Mouse (Mus musculus) monocyte, adult 2 months (primary cell): Measurements from ENCODE around the gene Tcl1b3.
"Not testable (repeated sequence)": the region's sequence is repeated elsewhere in the genome, so short reads cannot be mapped to it uniquely, and the experiment has no call there.

Source experiments
- DNase-seq, 2 experiments: peaks; one replicate each; pipeline ENCODE4 v3.0.0; 2022; ENCODE audit warnings: low spot score in 2 of 2, low read depth in 1 of 2

The Tcl1b3 gene

DNA sequence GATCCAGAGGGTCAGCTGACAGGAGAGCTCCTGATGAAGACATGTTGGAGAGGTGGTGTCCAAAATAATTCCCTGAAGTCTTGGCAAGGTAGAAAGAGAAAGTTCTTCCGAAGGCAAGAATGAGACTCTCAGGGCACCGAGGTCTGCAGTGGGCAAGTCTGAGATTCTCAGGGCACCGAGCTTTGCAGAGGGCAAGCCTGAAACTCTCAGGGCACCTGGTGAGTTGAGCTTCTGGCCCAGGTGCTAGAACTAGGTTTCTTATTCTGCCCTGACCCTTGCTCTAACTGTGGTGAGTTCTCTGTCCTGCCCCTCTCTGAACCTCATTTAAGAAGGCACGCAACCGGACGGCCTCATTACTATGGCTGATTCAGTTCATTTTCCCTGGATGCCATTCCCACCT lies at the start of gene Tcl1b3:
TSS of gene Tcl1b3 (plus strand) at position 301 of the 400 bp plus-strand sequence.
- DNase-seq = not testable (repeated sequence)

DNA sequence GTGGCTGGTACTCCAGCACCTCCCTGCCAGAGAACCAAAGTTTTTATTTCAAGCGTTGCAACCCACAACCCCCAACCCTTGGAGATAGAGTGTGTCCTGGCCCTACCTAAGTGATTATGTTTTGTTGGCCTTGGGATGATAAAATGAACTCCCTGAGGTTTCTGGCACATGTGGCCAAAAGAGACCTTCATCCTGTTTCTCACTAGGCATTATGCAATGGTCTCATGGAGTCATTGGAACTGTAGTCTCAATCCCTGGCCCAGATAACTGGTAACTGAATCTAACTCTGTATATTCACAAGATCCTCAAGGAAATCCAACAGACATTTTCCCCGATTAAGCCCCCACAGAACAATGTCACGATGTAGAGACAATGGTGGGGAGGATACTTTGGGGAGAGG lies 47.7 kb upstream of the Tcl1b3 start:
- DNase-seq = no peak

DNA sequence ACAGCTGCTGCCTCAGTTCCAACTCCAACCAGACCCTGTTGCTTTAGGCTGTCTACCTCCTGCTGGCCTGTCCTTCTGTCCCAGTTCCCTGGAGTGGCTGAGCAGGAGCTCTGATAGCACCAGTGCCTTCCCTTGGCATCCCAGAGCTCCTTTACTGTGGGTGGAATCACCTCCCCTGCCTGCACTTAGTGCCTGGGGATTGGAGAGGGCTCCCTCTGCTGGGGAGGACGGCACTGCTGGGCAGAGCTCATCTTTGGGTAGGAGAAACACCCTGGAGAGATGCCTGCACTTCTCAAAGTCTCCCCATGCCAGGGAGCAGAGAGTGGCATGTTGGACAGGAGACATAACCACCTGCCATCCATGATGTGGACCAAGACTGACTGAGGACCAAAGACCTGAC lies 45.9 kb upstream of the Tcl1b3 start:
- DNase-seq = not testable (repeated sequence)

DNA sequence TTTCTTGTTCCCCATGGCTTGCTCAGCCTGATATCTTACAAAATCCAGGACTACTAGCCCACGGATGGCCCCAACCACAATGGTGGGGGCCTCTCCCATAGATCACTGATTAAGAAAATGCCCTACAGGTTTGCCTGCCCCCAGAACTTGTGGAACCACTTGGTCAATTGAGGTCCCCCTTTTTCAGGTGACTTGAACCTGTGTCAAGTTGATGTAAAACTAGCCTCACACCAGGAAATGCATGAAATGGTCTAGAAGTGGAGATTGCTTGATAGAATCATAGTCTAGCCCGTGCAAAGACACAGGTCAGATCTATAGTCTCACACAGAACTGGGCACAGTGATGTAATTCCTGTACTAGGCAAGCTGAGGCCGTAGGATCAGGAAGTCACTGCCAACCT lies 45.1 kb upstream of the Tcl1b3 start, which contains the start of gene Tcl1b2:
TSS of gene Tcl1b2 (plus strand) at position 301 of the 400 bp plus-strand sequence.
- DNase-seq = no peak

DNA sequence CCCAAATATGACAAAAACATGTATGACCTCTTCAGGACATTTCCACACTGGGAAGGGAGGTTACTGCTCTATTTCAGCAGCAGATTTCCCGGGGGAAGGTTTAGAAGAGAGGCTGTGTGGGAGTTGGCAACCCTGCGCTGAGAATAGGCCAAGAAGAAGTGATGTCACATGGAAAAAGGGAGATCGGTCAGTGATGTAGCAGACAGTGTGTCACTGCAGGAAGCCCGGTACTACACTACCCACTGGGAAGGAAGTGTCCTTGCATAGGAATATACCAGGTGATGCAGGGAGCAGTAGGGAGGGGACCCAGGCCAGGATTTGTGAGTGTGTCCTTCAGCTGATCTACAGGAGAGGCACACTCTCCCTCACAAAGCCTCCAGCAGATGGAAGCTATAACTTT lies 35.6 kb upstream of the Tcl1b3 start:
- DNase-seq = not testable (repeated sequence)

DNA sequence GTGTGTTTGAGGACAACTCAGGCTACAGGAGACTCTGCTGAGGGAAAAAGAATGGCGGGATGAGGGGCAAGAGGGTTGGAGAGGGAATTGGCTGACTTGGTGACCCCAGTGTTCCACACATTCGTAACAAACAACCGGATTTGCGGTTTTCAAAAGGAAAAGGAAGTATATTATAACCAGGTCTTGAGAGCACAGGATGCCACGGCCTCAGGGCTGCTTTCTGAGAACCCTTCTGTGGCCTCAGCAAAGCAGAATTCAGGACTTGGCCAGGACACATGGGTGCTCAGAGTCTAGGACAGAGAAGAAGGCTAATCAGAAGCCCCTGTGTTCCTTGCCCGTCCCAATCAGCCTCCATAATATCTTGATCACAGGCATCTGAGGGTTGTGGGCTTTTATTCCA lies 32.0 kb upstream of the Tcl1b3 start:
- DNase-seq = no peak

DNA sequence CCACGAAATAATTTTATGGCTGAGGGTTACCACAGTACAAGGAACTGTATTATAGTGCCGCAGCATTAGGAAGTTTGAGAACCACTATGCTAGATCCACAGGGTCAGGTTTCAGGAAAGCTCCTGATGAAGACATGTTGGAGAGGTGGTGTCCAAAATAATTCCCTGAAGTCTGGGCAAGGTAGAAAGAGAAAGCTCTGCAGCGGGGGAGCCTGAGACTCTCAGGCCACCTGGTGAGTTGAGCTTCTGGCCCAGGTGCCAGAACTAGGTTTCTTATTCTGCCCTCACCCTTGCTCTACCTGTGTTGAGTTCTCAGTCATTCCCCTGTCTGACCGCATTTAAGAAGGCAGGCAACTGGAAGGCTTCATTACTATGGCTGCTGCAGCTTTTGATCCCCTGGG lies 31.5 kb upstream of the Tcl1b3 start, which contains the start of gene Tcl1b1:
TSS of gene Tcl1b1 (plus strand) at position 301 of the 400 bp plus-strand sequence.
- no peak for DNase-seq

DNA sequence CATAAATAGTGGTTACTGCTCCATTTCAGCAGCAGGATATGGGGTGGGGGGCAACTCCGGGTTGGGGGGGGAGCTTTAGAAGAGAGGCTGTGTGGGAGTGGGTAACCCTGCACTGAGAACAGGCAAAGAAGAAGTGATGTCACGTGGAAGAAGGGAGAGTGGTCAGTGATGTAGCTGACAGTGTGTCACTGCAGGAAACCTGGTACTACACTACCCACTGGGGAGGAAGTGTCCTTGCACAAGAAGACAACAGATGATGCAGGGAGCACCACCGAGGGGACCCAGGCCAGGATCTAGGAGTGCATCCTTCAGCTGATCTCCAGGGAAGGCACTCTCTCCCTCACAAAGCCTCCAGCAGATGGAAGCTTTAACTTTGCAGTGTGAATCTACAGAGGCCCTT lies 24.1 kb upstream of the Tcl1b3 start:
- no peak for DNase-seq

DNA sequence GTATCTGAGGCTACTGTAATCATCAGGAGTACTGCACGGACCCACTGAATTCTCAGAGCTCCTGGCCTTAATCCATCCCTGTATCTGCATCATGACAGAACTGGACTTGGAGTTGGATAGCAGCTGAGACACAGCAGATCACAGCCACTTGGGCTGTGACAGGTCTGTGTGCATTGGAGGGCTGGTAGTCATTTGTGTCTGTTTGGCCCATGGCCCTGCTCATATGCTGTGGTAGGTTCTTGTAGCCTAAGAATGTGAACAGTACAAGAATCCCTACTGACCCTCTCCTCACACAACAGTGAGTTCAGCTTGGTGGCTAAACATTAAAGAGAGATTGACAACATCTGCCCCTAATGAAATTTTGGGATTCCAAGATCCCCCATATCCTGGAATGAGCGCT lies 17.5 kb upstream of the Tcl1b3 start:
- no peak for DNase-seq

DNA sequence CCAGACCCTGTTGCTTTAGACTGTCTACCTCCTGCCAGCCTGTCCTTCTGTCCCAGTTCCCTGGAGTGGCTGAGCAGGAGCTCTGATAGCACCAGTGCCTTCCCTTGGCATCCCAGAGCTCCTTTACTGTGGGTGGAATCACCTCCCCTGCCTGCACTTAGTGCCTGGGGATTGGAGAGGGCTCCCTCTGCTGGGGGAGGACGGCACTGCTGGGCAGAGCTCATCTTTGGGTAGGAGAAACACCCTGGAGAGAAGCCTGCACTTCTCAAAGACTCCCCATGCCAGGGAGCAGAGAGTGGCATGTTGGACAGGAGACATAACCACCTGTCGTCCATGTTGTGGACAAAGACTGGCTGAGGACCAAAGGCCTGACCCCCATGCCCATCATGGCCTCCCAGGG lies 16.5 kb upstream of the Tcl1b3 start:
- DNase-seq = peak; percentile 13 to 42

DNA sequence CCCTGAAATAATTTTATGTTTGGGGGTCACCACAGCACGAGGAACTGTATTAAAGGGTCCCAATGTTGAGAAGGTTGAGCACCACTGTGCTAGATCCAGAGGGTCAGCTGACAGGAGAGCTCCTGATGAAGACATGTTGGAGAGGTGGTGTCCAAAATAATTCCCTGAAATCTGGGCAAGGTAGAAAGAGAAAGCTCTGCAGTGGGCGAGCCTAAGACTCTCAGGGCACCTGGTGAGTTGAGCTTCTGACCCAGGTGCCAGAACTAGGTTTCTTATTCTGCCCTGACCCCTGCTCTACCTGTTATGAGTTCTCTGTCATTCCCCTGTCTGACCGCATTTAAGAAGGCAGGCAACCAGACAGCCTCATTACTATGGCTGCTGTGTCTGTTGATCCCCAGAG lies 14.8 kb upstream of the Tcl1b3 start, which contains the start of gene Tcl1b5:
TSS of gene Tcl1b5 (plus strand) at position 301 of the 400 bp plus-strand sequence.
- DNase-seq = not testable (repeated sequence)

DNA sequence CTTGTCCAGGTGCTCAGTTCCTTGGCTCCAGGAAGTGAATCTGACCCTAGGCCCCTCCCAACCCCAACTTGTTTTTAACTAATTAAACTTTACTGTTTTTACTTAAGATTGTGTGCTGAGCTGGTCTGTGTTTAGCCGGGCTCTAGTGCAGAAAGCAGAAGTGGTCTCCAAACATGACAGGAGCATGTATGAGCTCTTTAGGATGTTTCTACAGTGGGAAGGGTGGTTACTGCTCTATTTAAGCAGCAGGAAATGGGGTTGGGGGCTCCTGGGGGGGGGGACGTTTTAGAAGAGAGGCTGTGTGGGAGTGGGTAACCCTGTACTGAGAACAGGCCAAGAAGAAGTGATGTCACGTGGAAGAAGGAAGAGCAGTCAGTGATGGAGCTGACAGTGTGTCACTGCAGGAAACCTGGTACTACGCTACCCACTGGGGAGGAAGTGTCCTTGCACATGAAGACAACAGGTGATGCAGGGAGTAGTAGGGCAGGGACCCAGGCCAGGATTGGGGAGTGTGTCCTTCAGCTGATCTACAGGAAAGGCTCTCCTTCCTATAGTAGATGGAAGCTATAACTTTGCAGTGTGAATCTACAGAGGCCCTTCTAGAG lies 9.7 kb upstream of the Tcl1b3 start:
- not testable (repeated sequence) for DNase-seq

DNA sequence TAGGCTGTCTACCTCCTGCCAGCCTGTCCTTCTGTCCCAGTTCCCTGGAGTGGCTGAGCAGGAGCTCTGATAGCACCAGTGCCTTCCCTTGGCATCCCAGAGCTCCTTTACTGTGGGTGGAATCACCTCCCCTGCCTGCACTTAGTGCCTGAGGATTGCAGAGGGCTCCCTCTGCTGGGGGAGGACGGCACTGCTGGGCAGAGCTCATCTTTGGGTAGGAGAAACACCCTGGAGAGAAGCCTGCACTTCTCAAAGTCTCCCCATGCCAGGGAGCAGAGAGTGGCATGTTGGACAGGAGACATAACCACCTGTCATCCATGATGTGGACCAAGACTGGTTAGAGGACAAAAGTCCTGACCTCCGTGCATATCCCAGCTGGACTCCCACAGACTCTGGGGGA lies 1.9 kb upstream of the Tcl1b3 start:
- DNase-seq = not testable (repeated sequence)

DNA sequence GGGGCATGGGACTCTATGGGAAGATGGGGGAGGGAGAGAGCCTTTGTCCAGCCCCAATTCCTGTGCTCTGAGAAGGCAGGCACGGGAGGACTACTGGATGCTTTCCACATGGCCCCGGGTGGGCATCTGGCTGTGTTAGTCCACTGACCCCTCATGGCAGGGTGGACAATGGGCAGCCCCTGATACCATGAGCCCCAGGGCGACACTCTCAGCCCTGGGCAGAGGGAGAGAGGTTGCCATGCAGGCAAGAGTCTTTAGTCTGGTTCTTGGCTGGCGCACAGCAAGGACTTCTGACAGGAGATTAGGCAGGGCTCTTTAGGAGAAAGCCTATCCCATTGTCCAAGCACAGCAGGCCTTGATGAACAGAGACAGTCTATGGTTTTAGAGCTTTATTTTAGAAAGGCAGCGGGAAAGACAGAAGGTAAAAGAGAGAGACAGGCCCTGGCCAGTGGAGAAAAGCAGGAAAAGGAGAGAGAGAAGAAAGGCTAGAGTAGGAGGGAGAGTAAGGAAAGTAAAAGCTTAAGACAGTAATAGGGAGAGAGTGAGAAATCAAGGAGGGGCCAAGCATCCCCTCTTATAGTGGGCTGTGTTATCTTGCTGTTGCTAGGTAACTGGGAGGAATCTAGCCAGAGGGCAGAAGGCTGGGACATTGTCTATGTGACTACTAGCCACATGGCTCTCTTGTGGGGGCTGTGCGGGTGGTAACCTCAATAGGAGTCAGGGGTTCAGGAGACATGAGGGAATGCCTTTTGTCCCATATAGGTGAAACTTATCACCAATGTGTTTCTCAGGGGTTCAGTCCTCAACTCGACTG lies 9.0 kb downstream of the Tcl1b3 start:
- DNase-seq = not testable (repeated sequence)

DNA sequence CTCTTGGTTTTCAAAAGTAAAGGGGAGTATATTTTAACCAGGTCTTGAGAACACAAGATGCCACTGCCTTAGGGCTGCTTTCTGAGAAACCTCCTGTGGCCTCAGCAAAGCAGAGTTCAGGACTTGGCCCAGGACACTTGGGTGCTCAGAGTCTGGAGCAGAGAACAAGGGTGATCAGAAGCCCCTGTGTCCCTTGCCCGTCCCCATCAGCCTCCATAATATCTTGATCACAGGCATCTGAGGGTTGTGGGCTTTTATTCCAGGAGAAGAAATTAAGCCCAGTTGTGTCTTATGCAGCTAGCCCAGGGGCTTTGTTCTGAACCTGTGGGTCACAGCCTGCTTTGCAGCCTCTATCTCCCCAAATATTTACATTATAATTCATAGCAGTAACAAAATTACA lies 10.8 kb downstream of the Tcl1b3 start, which contains the start of gene Tcl1b4:
TSS of gene Tcl1b4 (plus strand) at position 301 of the 400 bp plus-strand sequence.
- not testable (repeated sequence) for DNase-seq

DNA sequence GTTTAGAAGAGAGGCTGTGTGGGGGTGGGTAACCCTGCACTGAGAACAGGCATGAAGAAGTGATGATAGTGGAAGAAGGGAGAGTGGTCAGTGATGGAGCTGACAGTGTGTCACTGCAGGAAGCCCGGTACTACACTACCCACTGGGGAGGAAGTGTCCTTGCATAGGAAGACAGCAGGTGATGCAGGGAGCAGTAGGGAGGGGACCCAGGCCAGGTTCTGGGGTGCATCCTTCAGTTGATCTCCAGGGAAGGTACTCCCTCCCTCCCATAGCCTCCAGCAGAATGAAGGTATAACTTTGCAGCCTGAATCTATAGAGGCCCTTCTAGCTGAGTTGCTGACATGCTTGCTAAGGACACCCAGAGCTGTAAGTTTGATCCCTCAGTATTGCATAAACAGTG lies 16.2 kb downstream of the Tcl1b3 start:
- DNase-seq = no peak

DNA sequence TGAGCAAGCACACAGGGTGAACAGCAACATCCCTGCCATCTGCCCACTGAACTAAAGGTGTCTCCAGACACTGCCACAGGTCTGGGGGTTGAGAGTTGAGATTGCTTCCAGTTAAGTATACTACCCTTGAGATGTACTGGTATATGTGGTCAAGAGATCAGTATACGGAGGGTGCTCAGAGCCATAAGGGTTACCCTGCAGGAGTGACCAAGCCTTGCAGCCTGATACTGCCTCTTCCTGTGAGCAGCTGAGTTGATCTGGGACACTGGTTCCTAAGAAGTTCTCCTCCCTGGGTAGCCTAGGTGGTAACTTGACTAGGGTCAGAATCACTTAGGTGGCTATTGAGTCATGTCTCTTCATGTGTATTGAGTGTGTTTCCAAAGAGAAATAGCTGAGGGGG lies 17.6 kb downstream of the Tcl1b3 start:
- no peak for DNase-seq

DNA sequence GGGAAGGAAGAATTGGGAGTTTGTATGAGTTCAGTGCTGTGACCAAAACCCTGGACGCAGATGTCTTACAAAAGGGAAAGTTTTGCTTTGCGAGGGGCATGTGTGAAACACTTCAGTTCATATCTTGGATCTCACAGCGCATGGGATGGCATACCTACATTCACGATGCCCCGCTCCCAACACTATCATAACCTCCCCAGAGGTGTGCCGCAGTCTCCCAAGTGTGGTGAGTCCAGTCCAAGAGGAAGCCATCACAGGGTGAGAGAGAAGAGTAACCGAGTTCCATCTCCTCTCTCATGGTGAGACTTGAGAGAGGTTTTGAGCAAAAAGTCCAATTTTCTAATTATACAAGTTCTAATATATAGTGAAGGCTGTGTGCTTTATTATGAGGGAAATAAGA lies 18.4 kb downstream of the Tcl1b3 start:
- no peak for DNase-seq

DNA sequence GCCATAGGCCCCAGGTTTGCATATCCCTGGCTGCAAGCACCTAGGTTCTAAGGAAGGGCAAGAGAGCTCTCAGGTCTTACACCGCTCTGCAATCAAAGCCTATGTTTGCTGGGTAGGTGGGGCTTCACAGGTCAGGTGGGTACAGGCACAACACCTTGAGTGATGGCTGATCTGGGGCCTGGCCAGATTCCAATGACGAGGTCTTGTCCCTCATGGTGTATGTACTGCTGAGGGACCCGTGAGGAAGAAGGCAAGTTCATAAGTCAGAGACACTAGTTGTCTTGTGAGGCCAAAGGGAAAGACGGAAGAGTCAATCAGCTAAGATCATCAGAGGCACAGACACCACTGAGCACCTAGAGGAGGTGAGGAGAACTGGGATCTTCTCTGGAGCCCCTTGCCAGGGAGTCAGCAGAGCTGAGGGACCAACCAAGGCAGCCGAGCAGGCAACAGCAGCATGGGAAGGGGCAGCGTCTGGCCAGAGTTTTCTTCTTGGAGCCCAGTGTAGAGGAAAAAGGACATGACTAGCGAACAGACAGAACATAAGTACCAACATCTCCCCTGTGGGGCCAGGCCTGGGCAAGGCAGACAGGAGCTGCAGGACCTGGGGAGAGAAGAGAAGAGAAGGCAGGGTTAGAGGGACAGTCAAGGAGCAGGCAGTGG lies 26.4 kb downstream of the Tcl1b3 start:
- DNase-seq = no peak

DNA sequence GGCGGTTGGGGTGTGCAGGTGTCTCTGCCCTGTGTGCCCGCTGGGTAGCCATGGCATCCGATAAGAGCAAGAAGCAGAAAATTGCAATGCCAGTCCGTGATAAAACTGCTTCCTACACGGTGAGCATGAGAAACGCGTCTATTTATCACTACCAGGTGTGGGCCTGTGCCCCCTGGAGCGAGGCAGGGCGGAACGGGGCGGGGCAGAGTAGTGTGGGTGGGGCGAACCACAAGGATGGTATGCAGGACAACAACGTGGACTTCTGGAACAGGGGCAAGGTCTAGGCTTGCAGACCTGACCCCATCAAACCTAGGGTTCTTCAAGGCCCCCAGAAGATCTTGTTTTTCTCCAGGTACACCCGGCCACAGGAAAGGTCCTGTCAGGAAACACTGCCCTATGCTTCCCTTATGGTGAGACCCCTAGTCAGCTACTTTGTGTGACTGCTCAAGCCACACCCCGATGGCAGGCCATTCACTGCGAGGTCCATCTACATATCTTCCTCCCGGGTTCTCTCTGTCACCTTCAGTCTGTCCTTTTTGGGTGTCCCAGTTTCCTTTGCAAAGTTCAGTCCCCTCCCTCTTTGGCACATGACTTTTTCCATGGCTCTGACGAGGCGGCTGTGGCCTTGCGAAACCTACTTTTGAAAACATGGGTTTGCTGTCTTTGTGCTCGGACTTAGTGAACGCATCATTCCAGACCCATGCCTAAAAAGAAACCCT lies 31.9 kb downstream of the Tcl1b3 start, which contains the start of gene Tcl1:
TSS of gene Tcl1 (minus strand) at position 193 of the 719 bp plus-strand sequence.
- no peak for DNase-seq
